Mouse (Mus musculus) neural tube, embryonic 15.5 days (tissue): ENCODE results near the gene Slit2. TPM values are rescaled to one million over a fixed set of nuclear protein-coding genes. Genes with fewer than 3 reads are reported as not detected.
"Not testable (repeated sequence)": the region's sequence is repeated elsewhere in the genome, so short reads cannot be mapped to it uniquely, and the experiment has no call there.

Experiments used
- ATAC-seq: fragments of 200-750 bp; cut with Nextera tagmentation; 2 replicates; pipeline ENCODE4 v1.8.0; 2017; ENCODE audit warnings: mild to moderate bottlenecking, moderate TSS enrichment, moderate library complexity; ENCODE audit not compliant: low FRiP score
- H3K27ac ChIP-seq: fragments of 300-500 bp; sonication (generic); replicated peaks from 2 replicates; pipeline ENCODE4 v1.5.1; 2015; ENCODE audit warnings: mild to moderate bottlenecking, inconsistent platforms
- H3K27me3 ChIP-seq: fragments of 300-500 bp; sonication (generic); replicated peaks from 2 replicates; pipeline ENCODE4 v1.6.1; 2015; ENCODE audit warnings: inconsistent platforms
- H3K36me3 ChIP-seq: fragments of 300-500 bp; sonication (generic); 2 replicates; pipeline ENCODE4 v1.6.1; 2015; ENCODE audit warnings: inconsistent platforms
- H3K4me1 ChIP-seq: fragments of 300-500 bp; sonication (generic); 2 replicates; pipeline ENCODE4 v1.6.1; 2015; ENCODE audit warnings: inconsistent platforms
- H3K4me2 ChIP-seq: fragments of 300-500 bp; sonication (generic); 2 replicates; pipeline ENCODE4 v1.6.1; 2015; ENCODE audit warnings: inconsistent platforms, mild to moderate bottlenecking, moderate library complexity
- H3K4me3 ChIP-seq: fragments of 300-500 bp; sonication (generic); replicated peaks from 2 replicates; pipeline ENCODE4 v1.5.1; 2015; ENCODE audit warnings: mild to moderate bottlenecking, inconsistent platforms
- H3K9ac ChIP-seq: fragments of 300-500 bp; sonication (generic); replicated peaks from 2 replicates; pipeline ENCODE4 v1.6.1; 2015; ENCODE audit warnings: mild to moderate bottlenecking, inconsistent platforms
- H3K9me3 ChIP-seq: fragments of 300-500 bp; sonication (generic); replicated peaks from 2 replicates; pipeline ENCODE4 v1.6.1; 2016; ENCODE audit warnings: inconsistent platforms
- WGBS: fragments of 180-500 bp; shearing (Covaris S2); methylation state at CpG from one replicate; pipeline ENCODE4 v1.1.7; 2015; ENCODE audit warnings: mixed read lengths; 5-methylcytosine and 5-hydroxymethylcytosine counted together
- polyA plus RNA-seq: library from polyadenylated mRNA; unstranded; fragments of >200 nt; fragmentation: Nextera tagmentation; extraction: Ambion mirVana; gene quantifications from 2 replicates; pipeline ENCODE4 v1.2.1, GENCODE M21; 2015

Slit2 gene
- polyA plus RNA-seq, 1 experiment from 2014 or later, result 39.1 TPM

- H3K4me3 ChIP-seq, H3K4me1 ChIP-seq, H3K9ac ChIP-seq, H3K27me3 ChIP-seq, H3K36me3 ChIP-seq, H3K9me3 ChIP-seq, H3K27ac ChIP-seq, H3K4me2 ChIP-seq: not testable (repeated sequence)
- 34% methylated on average over 6 of the region's 6 CpGs for WGBS
- peak; percentile 76 for ATAC-seq
These were observed 257.8 kb downstream of the Slit2 start for GRCm38 (mm10) chr5:48240751-48241150.

- 79% methylated on average over 4 of the region's 4 CpGs for WGBS
- Histone ChIP-seq H3K27me3 (no peaks in the 10 kb centered on the region), H3K27ac (no peak overlapping the region), H3K4me3 (no peak overlapping the region), H3K4me2 (no peak overlapping the region), H3K4me1 (no peaks in the 10 kb centered on the region), H3K9ac (no peak overlapping the region), H3K36me3 (no peaks in the 10 kb centered on the region), H3K9me3 (no peaks in the 10 kb centered on the region)
- no peak for ATAC-seq
These were observed 265.4 kb downstream of the Slit2 start for GRCm38 (mm10) chr5:48248327-48248726.

GRCm38 (mm10) chr5:48277561-48277960 is 294.6 kb downstream of the Slit2 start:
- WGBS, result 51% methylated on average over 4 of the region's 4 CpGs
- no peaks in the 10 kb centered on the region for H3K27me3 ChIP-seq
- no peak overlapping the region for H3K27ac ChIP-seq
- H3K4me1 ChIP-seq, result no peaks in the 10 kb centered on the region
- 0 out of 2 replicates have a peak, but pooled peaks cover 3% of the 10 kb centered on the region for H3K36me3 ChIP-seq
- H3K9ac ChIP-seq, result no peak overlapping the region
- H3K4me2 ChIP-seq, result no peak overlapping the region
- no peaks in the 10 kb centered on the region for H3K9me3 ChIP-seq
- H3K4me3 ChIP-seq, result no peak overlapping the region
- no peak for ATAC-seq

- Histone ChIP-seq H3K36me3 (no peaks in the 10 kb centered on the region), H3K9me3 (no peaks in the 10 kb centered on the region), H3K9ac (no peak overlapping the region), H3K4me3 (no peak overlapping the region), H3K4me2 (no peak overlapping the region), H3K27ac (no peak overlapping the region), H3K4me1 (no peaks in the 10 kb centered on the region), H3K27me3 (no peaks in the 10 kb centered on the region)
- 94% methylated on average over 3 of the region's 3 CpGs for WGBS
- ATAC-seq, result no peak
These were observed 318.2 kb downstream of the Slit2 start for GRCm38 (mm10) chr5:48301186-48301585.

GRCm38 (mm10) chr5:48315057-48315602 is 332.2 kb downstream of the Slit2 start:
- no peaks in the 10 kb centered on the region for H3K27me3 ChIP-seq
- H3K9me3 ChIP-seq, result no peaks in the 10 kb centered on the region
- ATAC-seq, result no peak
- WGBS, result 77% methylated on average over 6 of the region's 6 CpGs
- H3K4me2 ChIP-seq, result no peak overlapping the region
- H3K4me1 ChIP-seq, result no peaks in the 10 kb centered on the region
- H3K9ac ChIP-seq, result no peak overlapping the region
- H3K27ac ChIP-seq, result no peak overlapping the region
- H3K36me3 ChIP-seq, result no peaks in the 10 kb centered on the region
- H3K4me3 ChIP-seq, result no peak overlapping the region

- WGBS, result 40% methylated on average over 4 of the region's 4 CpGs
- no peak for ATAC-seq
These were observed 337.7 kb downstream of the Slit2 start for GRCm38 (mm10) chr5:48320597-48320996.

GRCm38 (mm10) chr5:48326221-48326620 is 343.3 kb downstream of the Slit2 start:
- H3K27me3 ChIP-seq, result no peaks in the 10 kb centered on the region
- H3K9me3 ChIP-seq, result no peaks in the 10 kb centered on the region
- ATAC-seq, result no peak
- H3K4me1 ChIP-seq, result no peaks in the 10 kb centered on the region
- no peak overlapping the region for H3K4me3 ChIP-seq
- H3K36me3 ChIP-seq, result no peaks in the 10 kb centered on the region
- H3K27ac ChIP-seq, result no peak overlapping the region
- H3K4me2 ChIP-seq, result no peak overlapping the region
- H3K9ac ChIP-seq, result no peak overlapping the region

More at GRCm38 (mm10) chr5:48320597-48320996, 337.7 kb downstream of the Slit2 start:
- Histone ChIP-seq H3K36me3 (no peaks in the 10 kb centered on the region), H3K27ac (no peak overlapping the region), H3K4me1 (no peaks in the 10 kb centered on the region), H3K9ac (no peak overlapping the region), H3K4me2 (no peak overlapping the region), H3K9me3 (no peaks in the 10 kb centered on the region), H3K4me3 (no peak overlapping the region), H3K27me3 (no peaks in the 10 kb centered on the region)

- Histone ChIP-seq H3K4me2 (no peak within 1 kb of the TSS), H3K27ac (no peak within 1 kb of the TSS), H3K4me1 (no peaks in the 10 kb centered on the region), H3K4me3 (no peak within 1 kb of the TSS), H3K36me3 (no peaks in the 10 kb centered on the region), H3K9ac (no peak within 1 kb of the TSS), H3K27me3 (no peaks in the 10 kb centered on the region), H3K9me3 (no peaks in the 10 kb centered on the region)
- WGBS, result 95% methylated on average over 8 of the region's 8 CpGs
- ATAC-seq, result no peak
These were observed 344.7 kb downstream of the Slit2 start, which contains the start of gene 5730480H06Rik for GRCm38 (mm10) chr5:48327652-48328051. Gene 5730480H06Rik (plus strand): TSS chr5:48327952.

- H3K27me3 ChIP-seq, result no peaks in the 10 kb centered on the region
- ATAC-seq, result no peak
- WGBS, result 95% methylated on average over 2 of the region's 2 CpGs
These were observed 346.8 kb downstream of the Slit2 start for GRCm38 (mm10) chr5:48329751-48330150.

GRCm38 (mm10) chr5:48330817-48331216 is 347.9 kb downstream of the Slit2 start:
- Histone ChIP-seq H3K27me3 (no peaks in the 10 kb centered on the region), H3K4me3 (no peak overlapping the region), H3K4me2 (no peak overlapping the region), H3K36me3 (no peaks in the 10 kb centered on the region), H3K9me3 (no peaks in the 10 kb centered on the region), H3K4me1 (no peaks in the 10 kb centered on the region), H3K9ac (no peak overlapping the region), H3K27ac (no peak overlapping the region)
- WGBS, result 87% methylated on average over 2 of the region's 2 CpGs
- ATAC-seq, result no peak

More at GRCm38 (mm10) chr5:48329751-48330150, 346.8 kb downstream of the Slit2 start:
- Histone ChIP-seq H3K4me1 (no peaks in the 10 kb centered on the region), H3K9me3 (no peaks in the 10 kb centered on the region), H3K4me3 (no peak overlapping the region), H3K27ac (no peak overlapping the region), H3K4me2 (no peak overlapping the region), H3K36me3 (no peaks in the 10 kb centered on the region), H3K9ac (no peak overlapping the region)

GRCm38 (mm10) chr5:48331441-48331840 is 348.5 kb downstream of the Slit2 start:
- 66% methylated on average over 5 of the region's 5 CpGs for WGBS
- no peaks in the 10 kb centered on the region for H3K27me3 ChIP-seq
- H3K4me3 ChIP-seq, result no peak overlapping the region
- H3K4me2 ChIP-seq, result no peak overlapping the region
- no peaks in the 10 kb centered on the region for H3K9me3 ChIP-seq
- H3K27ac ChIP-seq, result no peak overlapping the region
- no peak overlapping the region for H3K9ac ChIP-seq
- ATAC-seq, result no peak
- H3K4me1 ChIP-seq, result no peaks in the 10 kb centered on the region
- H3K36me3 ChIP-seq, result no peaks in the 10 kb centered on the region

- H3K4me1 ChIP-seq, result no peaks in the 10 kb centered on the region
- H3K9me3 ChIP-seq, result no peaks in the 10 kb centered on the region
- H3K9ac ChIP-seq, result no peak overlapping the region
- H3K27me3 ChIP-seq, result no peaks in the 10 kb centered on the region
- no peak overlapping the region for H3K4me3 ChIP-seq
- H3K36me3 ChIP-seq, result no peaks in the 10 kb centered on the region
- no peak overlapping the region for H3K4me2 ChIP-seq
- H3K27ac ChIP-seq, result no peak overlapping the region
- WGBS, result 95% methylated on average over 3 of the region's 3 CpGs
- ATAC-seq, result no peak
These were observed 350.5 kb downstream of the Slit2 start for GRCm38 (mm10) chr5:48333407-48333806.
